Mouse (Mus musculus) c-Kit-positive CD71-negative TER-119-negative erythroid progenitor cells, embryonic 14.5 days (primary cell): ENCODE data around the gene Lima1.
"Not testable (repeated sequence)": the region's sequence is repeated elsewhere in the genome, so short reads cannot be mapped to it uniquely, and the experiment has no call there.

Experiments used
- DNase-seq: peaks from one replicate; pipeline ENCODE4 v3.0.0-alpha.2; 2013; ENCODE audit warnings: low read depth

Gene Lima1

GRCm38 (mm10) chr15:99834681-99835080 is 40.6 kb downstream of the Lima1 start:
- DNase-seq = no peak

- DNase-seq = no peak
Observed at GRCm38 (mm10) chr15:99833648-99834454, 41.4 kb downstream of the Lima1 start.

GRCm38 (mm10) chr15:99831535-99831934 is 43.7 kb downstream of the Lima1 start:
- DNase-seq = no peak

- no peak for DNase-seq
Observed at GRCm38 (mm10) chr15:99828061-99828460, 47.2 kb downstream of the Lima1 start.

GRCm38 (mm10) chr15:99826210-99826888 is 48.9 kb downstream of the Lima1 start:
- no peak for DNase-seq

- DNase-seq = no peak
Observed at GRCm38 (mm10) chr15:99825211-99825610, 50.0 kb downstream of the Lima1 start.

GRCm38 (mm10) chr15:99823322-99823898 is 51.8 kb downstream of the Lima1 start:
- DNase-seq = no peak

GRCm38 (mm10) chr15:99822501-99822900 is 52.8 kb downstream of the Lima1 start:
- DNase-seq = not testable (repeated sequence)

- no peak for DNase-seq
Observed at GRCm38 (mm10) chr15:99819621-99820279, 55.5 kb downstream of the Lima1 start.

GRCm38 (mm10) chr15:99819109-99819440 is 56.2 kb downstream of the Lima1 start:
- DNase-seq = no peak

GRCm38 (mm10) chr15:99818321-99819108 is 56.7 kb downstream of the Lima1 start:
- no peak for DNase-seq

- DNase-seq = no peak
Observed at GRCm38 (mm10) chr15:99817343-99818235, 57.7 kb downstream of the Lima1 start.

- no peak for DNase-seq
Observed at GRCm38 (mm10) chr15:99815999-99816398, 59.3 kb downstream of the Lima1 start.

- no peak for DNase-seq
Observed at GRCm38 (mm10) chr15:99814554-99815260, 60.5 kb downstream of the Lima1 start.

- no peak for DNase-seq
Observed at GRCm38 (mm10) chr15:99813639-99814038, 61.6 kb downstream of the Lima1 start.

GRCm38 (mm10) chr15:99812097-99812496 is 63.2 kb downstream of the Lima1 start:
- DNase-seq = no peak

- no peak for DNase-seq
Observed at GRCm38 (mm10) chr15:99807776-99808735, 67.2 kb downstream of the Lima1 start.

- no peak for DNase-seq
Observed at GRCm38 (mm10) chr15:99806171-99806570, 69.1 kb downstream of the Lima1 start.

GRCm38 (mm10) chr15:99805673-99806072 is 69.6 kb downstream of the Lima1 start:
- no peak for DNase-seq
